Mouse (Mus musculus) hindbrain, embryonic 14.5 days (tissue): ENCODE results near the gene Tada1. TPM values are rescaled to one million over a fixed set of nuclear protein-coding genes. Genes with fewer than 3 reads are reported as not detected.

Experiments used
- ATAC-seq: fragments of 200-750 bp; cut with Nextera tagmentation; 2 replicates; pipeline ENCODE4 v1.8.0; 2017; ENCODE audit warnings: moderate number of reproducible peaks, mild to moderate bottlenecking, moderate TSS enrichment, moderate library complexity; ENCODE audit not compliant: low FRiP score
- DNase-seq: peaks from one replicate; pipeline ENCODE4 v3.0.0-alpha.2; 2015; ENCODE audit warnings: low spot score
- H3K27ac ChIP-seq: fragments of 300-500 bp; sonication (generic); 2 replicates; pipeline ENCODE4 v1.5.1; 2014; ENCODE audit warnings: mild to moderate bottlenecking, moderate library complexity
- H3K27me3 ChIP-seq: fragments of 300-500 bp; sonication (generic); 2 replicates; pipeline ENCODE4 v1.6.1; 2014; ENCODE audit warnings: mild to moderate bottlenecking, low read length, mixed read lengths; ENCODE audit not compliant: control insufficient read depth, insufficient read depth
- H3K36me3 ChIP-seq: fragments of 300-500 bp; sonication (generic); replicated peaks from 2 replicates; pipeline ENCODE4 v1.6.1; 2014; ENCODE audit not compliant: control insufficient read depth, insufficient read depth
- H3K4me1 ChIP-seq: fragments of 300-500 bp; sonication (generic); replicated peaks from 2 replicates; pipeline ENCODE4 v1.6.1; 2014; ENCODE audit warnings: antibody characterized with exemption, low read length, mixed read lengths; ENCODE audit not compliant: control insufficient read depth, insufficient read depth
- H3K4me2 ChIP-seq: fragments of 300-500 bp; sonication (generic); replicated peaks from 2 replicates; pipeline ENCODE4 v1.6.1; 2014; ENCODE audit warnings: mild to moderate bottlenecking, moderate library complexity
- H3K4me3 ChIP-seq: fragments of 300-500 bp; sonication (generic); replicated peaks from 2 replicates; pipeline ENCODE4 v1.5.1; 2014; ENCODE audit warnings: mild to moderate bottlenecking, low read length
- H3K9ac ChIP-seq: fragments of 300-500 bp; sonication (generic); 2 replicates; pipeline ENCODE4 v1.6.1; 2014
- H3K9me3 ChIP-seq: fragments of 300-500 bp; sonication (generic); 2 replicates; pipeline ENCODE4 v1.6.1; 2016; ENCODE audit warnings: low read length; ENCODE audit not compliant: control insufficient read depth
- WGBS: fragments of 180-500 bp; shearing (Covaris S2); extraction: QIAGEN DNeasy Blood & Tissue Kit; methylation state at CpG from one replicate; pipeline ENCODE4 v1.1.7; 2014; 5-methylcytosine and 5-hydroxymethylcytosine counted together
- polyA plus RNA-seq: library from polyadenylated mRNA; unstranded; fragments of >200 nt; fragmentation: Nextera tagmentation; extraction: Ambion mirVana; gene quantifications from 2 replicates; pipeline ENCODE4 v1.2.1, GENCODE M21; 2014

Gene Tada1
- polyA plus RNA-seq, 1 experiment from 2014 or later, result 77.8 TPM

DNA sequence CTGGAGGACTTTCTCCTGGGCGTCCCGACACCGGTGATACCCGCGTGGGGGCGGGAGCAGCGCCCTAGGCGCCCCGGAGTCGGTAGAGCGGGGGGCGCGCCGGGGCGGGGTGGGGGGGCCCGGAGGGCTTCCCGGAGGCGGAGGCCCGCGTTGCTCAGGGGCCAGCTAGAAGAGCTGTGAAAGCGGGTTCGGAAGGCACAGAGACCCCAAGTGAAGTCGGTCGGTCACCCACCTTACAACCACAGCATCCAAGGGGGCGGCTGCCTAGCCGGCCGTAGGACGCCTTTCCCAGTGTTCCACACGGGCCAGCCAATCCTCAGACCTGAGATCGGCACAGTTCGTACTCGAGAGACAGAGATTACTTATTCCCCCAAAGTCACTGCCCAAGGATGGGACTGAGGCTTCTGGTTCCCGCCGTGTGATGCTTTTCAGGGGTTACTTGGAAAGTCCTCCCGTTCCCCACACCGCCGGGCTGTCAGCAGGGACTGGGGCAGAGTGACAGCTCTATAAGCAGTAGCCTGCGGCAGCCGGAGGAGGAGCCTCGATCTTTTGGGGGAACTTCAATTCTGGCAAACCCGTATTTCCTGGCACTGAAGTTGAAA is 834 bp downstream of the Tada1 start:
- peak overlapping the region; percentile 85 for H3K27ac ChIP-seq
- H3K4me3 ChIP-seq, result peak overlapping the region; percentile 89
- no peaks in the 10 kb centered on the region for H3K9me3 ChIP-seq
- peak overlapping the region; percentile 79 for H3K9ac ChIP-seq
- DNase-seq, result peak; percentile 62
- ATAC-seq, result peak; percentile 56
- WGBS, result 1% methylated on average over 38 of the region's 41 CpGs
- H3K4me2 ChIP-seq, result peak overlapping the region; percentile 66
- H3K4me1 ChIP-seq, result peaks cover 14% of the 10 kb centered on the region
- H3K36me3 ChIP-seq, result peaks cover 24% of the 10 kb centered on the region
- no peaks in the 10 kb centered on the region for H3K27me3 ChIP-seq

GRCm38 (mm10) chr1:166381336-166381735 is 2.4 kb downstream of the Tada1 start:
- H3K9me3 ChIP-seq, result no peaks in the 10 kb centered on the region
- H3K27me3 ChIP-seq, result no peaks in the 10 kb centered on the region
- no peak overlapping the region for H3K9ac ChIP-seq
- ATAC-seq (no peak), DNase-seq (no peak)
- WGBS, result 90% methylated on average over 10 of the region's 10 CpGs
- no peak overlapping the region for H3K4me3 ChIP-seq
- no peak overlapping the region for H3K27ac ChIP-seq
- peaks cover 40% of the 10 kb centered on the region for H3K36me3 ChIP-seq
- H3K4me1 ChIP-seq, result peaks cover 14% of the 10 kb centered on the region
- H3K4me2 ChIP-seq, result no peak overlapping the region

- DNase-seq (no peak), ATAC-seq (no peak)
- Histone ChIP-seq H3K27ac (no peak overlapping the region), H3K4me1 (peaks cover 14% of the 10 kb centered on the region), H3K4me2 (no peak overlapping the region), H3K9me3 (no peaks in the 10 kb centered on the region), H3K9ac (no peak overlapping the region), H3K4me3 (no peak overlapping the region), H3K36me3 (peaks cover 45% of the 10 kb centered on the region), H3K27me3 (no peaks in the 10 kb centered on the region)
- 83% methylated on average over 5 of the region's 5 CpGs for WGBS
Measured at GRCm38 (mm10) chr1:166381821-166382220, 2.9 kb downstream of the Tada1 start.

- Histone ChIP-seq H3K36me3 (peaks cover 53% of the 10 kb centered on the region), H3K27me3 (no peaks in the 10 kb centered on the region), H3K9ac (no peak overlapping the region), H3K4me3 (no peak overlapping the region), H3K4me1 (peaks cover 14% of the 10 kb centered on the region), H3K9me3 (no peaks in the 10 kb centered on the region), H3K4me2 (no peak overlapping the region), H3K27ac (no peak overlapping the region)
- DNase-seq, result no peak
- ATAC-seq, result no peak
- 90% methylated on average over 4 of the region's 4 CpGs for WGBS
Measured at GRCm38 (mm10) chr1:166382626-166383025, 3.7 kb downstream of the Tada1 start.

DNA sequence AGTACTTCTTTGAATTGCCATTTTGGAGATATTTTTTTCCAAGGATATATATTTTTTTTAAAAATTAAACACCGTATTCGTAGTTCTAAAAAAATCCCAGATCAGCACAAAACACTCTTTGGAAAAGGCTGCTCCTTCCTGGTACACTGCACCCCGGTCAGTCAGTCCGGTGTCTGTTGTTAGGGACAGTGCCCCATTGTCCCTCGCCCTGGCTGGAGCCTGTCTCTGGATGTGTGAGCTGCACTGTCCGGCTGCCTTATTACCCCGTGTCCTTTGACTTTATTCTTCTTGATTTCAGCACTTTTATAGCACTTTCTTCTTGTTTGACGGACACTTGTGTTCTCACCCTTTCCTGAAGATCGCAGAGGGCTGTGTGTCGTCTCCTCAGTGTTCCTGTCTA is 5.7 kb downstream of the Tada1 start:
- DNase-seq (no peak), ATAC-seq (no peak)
- WGBS, result 97% methylated on average over 10 of the region's 10 CpGs
- no peak overlapping the region for H3K4me2 ChIP-seq
- peaks cover 73% of the 10 kb centered on the region for H3K36me3 ChIP-seq
- no peak overlapping the region for H3K27ac ChIP-seq
- H3K27me3 ChIP-seq, result no peaks in the 10 kb centered on the region
- no peaks in the 10 kb centered on the region for H3K9me3 ChIP-seq
- H3K4me1 ChIP-seq, result peaks cover 14% of the 10 kb centered on the region
- no peak overlapping the region for H3K4me3 ChIP-seq
- H3K9ac ChIP-seq, result no peak overlapping the region

GRCm38 (mm10) chr1:166385431-166385830 is 6.5 kb downstream of the Tada1 start:
- H3K27ac ChIP-seq, result no peak overlapping the region
- WGBS, result 87% methylated on average over 5 of the region's 5 CpGs
- no peak overlapping the region for H3K9ac ChIP-seq
- H3K4me1 ChIP-seq, result peaks cover 12% of the 10 kb centered on the region
- H3K9me3 ChIP-seq, result no peaks in the 10 kb centered on the region
- H3K36me3 ChIP-seq, result peaks cover 81% of the 10 kb centered on the region
- ATAC-seq, result no peak
- no peak overlapping the region for H3K4me3 ChIP-seq
- H3K4me2 ChIP-seq, result no peak overlapping the region
- H3K27me3 ChIP-seq, result no peaks in the 10 kb centered on the region
- DNase-seq, result no peak

- 93% methylated on average over 11 of the region's 11 CpGs for WGBS
- ATAC-seq, result no peak
- H3K36me3 ChIP-seq, result peaks cover 100% of the 10 kb centered on the region
Measured at GRCm38 (mm10) chr1:166388511-166388910, 9.6 kb downstream of the Tada1 start.

GRCm38 (mm10) chr1:166389406-166390125 is 10.7 kb downstream of the Tada1 start:
- Histone ChIP-seq H3K36me3 (peaks cover 100% of the 10 kb centered on the region), H3K9me3 (no peaks in the 10 kb centered on the region), H3K4me1 (no peaks in the 10 kb centered on the region), H3K4me2 (no peak overlapping the region), H3K27me3 (no peaks in the 10 kb centered on the region), H3K4me3 (no peak overlapping the region), H3K27ac (no peak overlapping the region), H3K9ac (no peak overlapping the region)
- ATAC-seq (no peak), DNase-seq (no peak)
- WGBS, result 94% methylated on average over 16 of the region's 16 CpGs

More at GRCm38 (mm10) chr1:166388511-166388910, 9.6 kb downstream of the Tada1 start:
- H3K4me2 ChIP-seq, result no peak overlapping the region
- no peak overlapping the region for H3K27ac ChIP-seq
- H3K9me3 ChIP-seq, result no peaks in the 10 kb centered on the region
- H3K4me1 ChIP-seq, result no peaks in the 10 kb centered on the region
- no peaks in the 10 kb centered on the region for H3K27me3 ChIP-seq
- no peak overlapping the region for H3K9ac ChIP-seq
- no peak overlapping the region for H3K4me3 ChIP-seq
- DNase-seq, result no peak

GRCm38 (mm10) chr1:166391671-166392070 is 12.8 kb downstream of the Tada1 start:
- Histone ChIP-seq H3K36me3 (peaks cover 100% of the 10 kb centered on the region), H3K27ac (no peak overlapping the region), H3K9me3 (no peaks in the 10 kb centered on the region), H3K4me2 (no peak overlapping the region), H3K9ac (no peak overlapping the region), H3K27me3 (no peaks in the 10 kb centered on the region), H3K4me1 (no peaks in the 10 kb centered on the region), H3K4me3 (no peak overlapping the region)
- DNase-seq, result no peak
- ATAC-seq, result no peak
- WGBS, result 93% methylated on average over 6 of the region's 6 CpGs
